Mouse (Mus musculus) liver, embryonic 13.5 days (tissue): ENCODE data around the gene Cdhr2. TPM values are rescaled to one million over a fixed set of nuclear protein-coding genes. Genes with fewer than 3 reads are reported as not detected.

Experiments used
- ATAC-seq: fragments of 200-750 bp; cut with Nextera tagmentation; 2 replicates; pipeline ENCODE4 v1.8.0; 2017; ENCODE audit warnings: low read depth, mild to moderate bottlenecking, moderate number of reproducible peaks, moderate library complexity
- DNase-seq: peaks from one replicate; pipeline ENCODE4 v3.0.0; 2022
- H3K27ac ChIP-seq: fragments of 300-500 bp; sonication (generic); 2 replicates; pipeline ENCODE4 v1.5.1; 2015; ENCODE audit warnings: moderate library complexity, mild to moderate bottlenecking, inconsistent platforms
- H3K27me3 ChIP-seq: fragments of 300-500 bp; sonication (generic); 2 replicates; pipeline ENCODE4 v1.6.1; 2015; ENCODE audit warnings: mild to moderate bottlenecking, inconsistent platforms
- H3K36me3 ChIP-seq: fragments of 300-500 bp; sonication (generic); 2 replicates; pipeline ENCODE4 v1.6.1; 2015; ENCODE audit warnings: mild to moderate bottlenecking, inconsistent platforms
- H3K4me1 ChIP-seq: fragments of 300-500 bp; sonication (generic); replicated peaks from 2 replicates; pipeline ENCODE4 v1.6.1; 2015; ENCODE audit warnings: inconsistent platforms
- H3K4me2 ChIP-seq: fragments of 300-500 bp; sonication (generic); 2 replicates; pipeline ENCODE4 v1.6.1; 2015; ENCODE audit warnings: inconsistent platforms, mild to moderate bottlenecking, moderate library complexity
- H3K4me3 ChIP-seq: fragments of 300-500 bp; sonication (generic); replicated peaks from 2 replicates; pipeline ENCODE4 v1.5.1; 2015; ENCODE audit warnings: mild to moderate bottlenecking, inconsistent platforms
- H3K9ac ChIP-seq: fragments of 300-500 bp; sonication (generic); 2 replicates; pipeline ENCODE4 v1.6.1; 2015; ENCODE audit warnings: mild to moderate bottlenecking, inconsistent platforms
- H3K9me3 ChIP-seq: fragments of 300-500 bp; sonication (generic); replicated peaks from 2 replicates; pipeline ENCODE4 v1.6.1; 2016; ENCODE audit warnings: inconsistent platforms
- WGBS: fragments of 180-500 bp; shearing (Covaris S2); methylation state at CpG from one replicate; pipeline ENCODE4 v1.1.7; 2015; ENCODE audit not compliant: insufficient replicate concordance; 5-methylcytosine and 5-hydroxymethylcytosine counted together
- polyA plus RNA-seq: library from polyadenylated mRNA; unstranded; fragments of >200 nt; fragmentation: Nextera tagmentation; extraction: Ambion mirVana; gene quantifications from 2 replicates; pipeline ENCODE4 v1.2.1, GENCODE M21; 2015

Gene Cdhr2
- polyA plus RNA-seq, 1 experiment from 2014 or later, result 7.8 TPM

- Histone ChIP-seq H3K4me1 (no peaks in the 10 kb centered on the region), H3K27me3 (peaks cover 55% of the 10 kb centered on the region), H3K9me3 (no peaks in the 10 kb centered on the region), H3K36me3 (no peaks in the 10 kb centered on the region), H3K4me3 (no peak overlapping the region), H3K9ac (no peak overlapping the region), H3K4me2 (no peak overlapping the region), H3K27ac (no peak overlapping the region)
- 14% methylated on average over 3 of the region's 3 CpGs for WGBS
- DNase-seq (no peak), ATAC-seq (no peak)
Observed at GRCm38 (mm10) chr13:54736931-54737330, 35.7 kb downstream of the Cdhr2 start.

GRCm38 (mm10) chr13:54737488-54738212, 36.4 kb downstream of the Cdhr2 start:
- H3K27me3 ChIP-seq, result peaks cover 57% of the 10 kb centered on the region
- no peaks in the 10 kb centered on the region for H3K36me3 ChIP-seq
- H3K9ac ChIP-seq, result no peak overlapping the region
- no peak overlapping the region for H3K27ac ChIP-seq
- H3K4me2 ChIP-seq, result peak overlapping the region; percentile 54
- H3K4me1 ChIP-seq, result no peaks in the 10 kb centered on the region
- ATAC-seq (no peak), DNase-seq (no peak)
- H3K4me3 ChIP-seq, result peak overlapping the region; percentile 36
- 1% methylated on average over 83 of the region's 87 CpGs for WGBS
- no peaks in the 10 kb centered on the region for H3K9me3 ChIP-seq

- WGBS, result 6% methylated on average over 33 of the region's 34 CpGs
- peak overlapping the region; percentile 54 for H3K4me2 ChIP-seq
- no peaks in the 10 kb centered on the region for H3K36me3 ChIP-seq
- ATAC-seq (no peak), DNase-seq (no peak)
- no peaks in the 10 kb centered on the region for H3K9me3 ChIP-seq
- H3K27me3 ChIP-seq, result peaks cover 57% of the 10 kb centered on the region
- peak overlapping the region; percentile 36 for H3K4me3 ChIP-seq
- H3K9ac ChIP-seq, result no peak overlapping the region
- H3K4me1 ChIP-seq, result no peaks in the 10 kb centered on the region
- no peak overlapping the region for H3K27ac ChIP-seq
Observed at GRCm38 (mm10) chr13:54738213-54738601, 36.9 kb downstream of the Cdhr2 start.

GRCm38 (mm10) chr13:54746110-54746509, 44.8 kb downstream of the Cdhr2 start:
- Histone ChIP-seq H3K9ac (no peak overlapping the region), H3K4me1 (peaks cover 9% of the 10 kb centered on the region), H3K36me3 (no peaks in the 10 kb centered on the region), H3K27ac (no peak overlapping the region), H3K27me3 (peaks cover 52% of the 10 kb centered on the region), H3K4me2 (no peak overlapping the region), H3K9me3 (no peaks in the 10 kb centered on the region), H3K4me3 (no peak overlapping the region)
- 34% methylated on average over 6 of the region's 6 CpGs for WGBS
- ATAC-seq, result no peak
- DNase-seq, result no peak

GRCm38 (mm10) chr13:54746896-54747295, 45.6 kb downstream of the Cdhr2 start:
- peaks cover 9% of the 10 kb centered on the region for H3K4me1 ChIP-seq
- peaks cover 57% of the 10 kb centered on the region for H3K27me3 ChIP-seq
- H3K27ac ChIP-seq, result no peak overlapping the region
- no peak overlapping the region for H3K4me2 ChIP-seq
- ATAC-seq, result no peak
- H3K36me3 ChIP-seq, result no peaks in the 10 kb centered on the region
- H3K4me3 ChIP-seq, result no peak overlapping the region
- DNase-seq, result no peak
- no peaks in the 10 kb centered on the region for H3K9me3 ChIP-seq
- H3K9ac ChIP-seq, result no peak overlapping the region
- 33% methylated on average over 10 of the region's 10 CpGs for WGBS

GRCm38 (mm10) chr13:54748190-54748589, 46.9 kb downstream of the Cdhr2 start:
- no peak overlapping the region for H3K4me3 ChIP-seq

GRCm38 (mm10) chr13:54748721-54749060, 47.4 kb downstream of the Cdhr2 start:
- H3K9me3 ChIP-seq, result no peaks in the 10 kb centered on the region
- no peak overlapping the region for H3K9ac ChIP-seq
- 53% methylated on average over 10 of the region's 10 CpGs for WGBS
- no peak overlapping the region for H3K27ac ChIP-seq
- H3K27me3 ChIP-seq, result peaks cover 72% of the 10 kb centered on the region
- H3K4me1 ChIP-seq, result peaks cover 9% of the 10 kb centered on the region
- no peak overlapping the region for H3K4me3 ChIP-seq
- ATAC-seq, result no peak
- 0 out of 2 replicates have a peak overlapping the region, but pooled peaks have one; percentile 67 for H3K4me2 ChIP-seq
- H3K36me3 ChIP-seq, result no peaks in the 10 kb centered on the region
- no peak for DNase-seq

More at GRCm38 (mm10) chr13:54748190-54748589, 46.9 kb downstream of the Cdhr2 start:
- H3K9ac ChIP-seq, result no peak overlapping the region
- H3K4me2 ChIP-seq, result no peak overlapping the region
- no peak overlapping the region for H3K27ac ChIP-seq
- H3K27me3 ChIP-seq, result peaks cover 67% of the 10 kb centered on the region
- no peak for DNase-seq
- no peaks in the 10 kb centered on the region for H3K36me3 ChIP-seq
- ATAC-seq, result no peak
- H3K9me3 ChIP-seq, result no peaks in the 10 kb centered on the region
- H3K4me1 ChIP-seq, result peaks cover 9% of the 10 kb centered on the region
- WGBS, result 74% methylated on average over 8 of the region's 8 CpGs

GRCm38 (mm10) chr13:54749061-54749863, 48.0 kb downstream of the Cdhr2 start:
- peak overlapping the region; percentile 56 for H3K4me3 ChIP-seq
- peaks cover 9% of the 10 kb centered on the region for H3K4me1 ChIP-seq
- H3K27me3 ChIP-seq, result peaks cover 76% of the 10 kb centered on the region
- H3K9me3 ChIP-seq, result no peaks in the 10 kb centered on the region
- no peaks in the 10 kb centered on the region for H3K36me3 ChIP-seq
- H3K4me2 ChIP-seq, result peak overlapping the region; percentile 67
- peak; percentile 31 for ATAC-seq
- no peak for DNase-seq
- WGBS, result 3% methylated on average over 72 of the region's 100 CpGs
- H3K9ac ChIP-seq, result no peak overlapping the region
- no peak overlapping the region for H3K27ac ChIP-seq

- peak within 1 kb of the TSS; percentile 56 for H3K4me3 ChIP-seq
- DNase-seq (no peak), ATAC-seq (no peak)
- WGBS, result 3% methylated on average over 28 of the region's 29 CpGs
- no peaks in the 10 kb centered on the region for H3K36me3 ChIP-seq
- H3K27ac ChIP-seq, result no peak within 1 kb of the TSS
- peaks cover 82% of the 10 kb centered on the region for H3K27me3 ChIP-seq
- H3K9ac ChIP-seq, result no peak within 1 kb of the TSS
- H3K9me3 ChIP-seq, result no peaks in the 10 kb centered on the region
- H3K4me2 ChIP-seq, result peak within 1 kb of the TSS; percentile 67
- peaks cover 9% of the 10 kb centered on the region for H3K4me1 ChIP-seq
Observed at GRCm38 (mm10) chr13:54749864-54750411, 48.7 kb downstream of the Cdhr2 start, which contains the start of gene Gprin1. TSS of gene Gprin1 (minus strand) at chr13:54749874.

- H3K9me3 ChIP-seq, result no peaks in the 10 kb centered on the region
- no peak overlapping the region for H3K27ac ChIP-seq
- 4% methylated on average over 8 of the region's 8 CpGs for whole genome bisulfite sequencing
- DNase-seq (no peak), ATAC-seq (no peak)
- H3K4me3 ChIP-seq, result no peak overlapping the region
- no peak overlapping the region for H3K4me2 ChIP-seq
- H3K36me3 ChIP-seq, result no peaks in the 10 kb centered on the region
- H3K4me1 ChIP-seq, result peaks cover 9% of the 10 kb centered on the region
- peaks cover 89% of the 10 kb centered on the region for H3K27me3 ChIP-seq
- no peak overlapping the region for H3K9ac ChIP-seq
Observed at GRCm38 (mm10) chr13:54750699-54751098, 49.4 kb downstream of the Cdhr2 start.

GRCm38 (mm10) chr13:54752656-54753055, 51.4 kb downstream of the Cdhr2 start:
- Histone ChIP-seq H3K27me3 (peaks cover 92% of the 10 kb centered on the region), H3K36me3 (no peaks in the 10 kb centered on the region), H3K4me2 (no peak overlapping the region), H3K4me3 (no peak overlapping the region), H3K9me3 (no peaks in the 10 kb centered on the region), H3K27ac (no peak overlapping the region), H3K4me1 (peaks cover 9% of the 10 kb centered on the region), H3K9ac (no peak overlapping the region)
- no peak for ATAC-seq
- no peak for DNase-seq
- 60% methylated on average over 10 of the region's 10 CpGs for WGBS
